Mouse (Mus musculus): ENCODE measurements around the gene Trabd2b. TPM values are rescaled to one million over a fixed set of nuclear protein-coding genes. Genes with fewer than 3 reads are reported as not detected.

Gene Trabd2b
- polyA plus RNA-seq, 1 experiment from 2014 or later, result 1.3 TPM

DNA sequence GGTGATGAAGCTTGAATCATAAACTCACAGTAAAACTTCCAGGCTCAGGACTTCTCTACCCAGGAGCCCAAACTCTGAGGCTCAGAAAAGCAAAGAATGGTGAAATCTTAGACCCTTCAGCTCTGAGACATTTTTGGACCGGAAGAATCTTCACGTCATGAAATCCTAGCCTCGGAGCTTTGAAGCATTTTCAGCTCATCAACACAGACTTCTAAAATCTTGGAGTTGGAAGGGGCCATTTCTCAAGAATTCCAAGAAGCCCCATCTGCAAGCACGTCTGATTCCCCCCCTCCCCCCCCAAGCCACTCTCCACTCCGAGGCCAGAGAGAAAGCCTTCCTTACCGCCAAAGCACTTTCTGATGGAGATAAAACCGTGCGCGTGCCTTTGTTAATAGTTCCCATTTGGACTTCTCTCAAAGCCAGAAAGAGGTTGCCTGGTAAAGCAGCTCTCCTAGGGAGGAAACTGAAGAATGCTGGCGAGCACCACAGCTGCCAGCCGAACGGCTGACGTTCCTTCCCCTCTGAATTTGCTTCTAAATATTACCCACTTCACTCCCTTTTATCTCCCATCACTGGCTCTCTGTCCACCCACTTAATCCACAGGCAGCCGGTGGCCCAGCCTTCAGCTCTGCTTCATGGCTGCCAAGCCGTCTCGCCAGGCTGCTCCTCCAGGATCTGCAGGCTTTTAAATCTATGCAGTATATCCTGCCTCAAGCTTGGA lies 9.6 kb downstream of the Trabd2b start:
- H3K4me3 ChIP-seq (ENCODE audit: low read depth, low read length), result no peak overlapping the region
- H3K4me1 ChIP-seq (replicated peaks; ENCODE audit: control insufficient read depth, insufficient read depth, low read length), result no peaks in the 10 kb centered on the region
- H3K9ac ChIP-seq (ENCODE audit: low read depth, low read length), result no peak overlapping the region
- 49% methylated on average over 16 of the region's 16 CpGs for WGBS
- H3K36me3 ChIP-seq (ENCODE audit: control insufficient read depth, insufficient read depth, low read length), result no peaks in the 10 kb centered on the region
- H3K27ac ChIP-seq (ENCODE audit: low read depth, low read length), result no peak overlapping the region
- no peak overlapping the region for H3K4me2 ChIP-seq
- H3K27me3 ChIP-seq (replicated peaks; ENCODE audit: control insufficient read depth, insufficient read depth, low read length), result peaks cover 3% of the 10 kb centered on the region
- ATAC-seq (replicated peaks; ENCODE audit: low FRiP score) (no peak), DNase-seq (ENCODE audit: low spot score) (no peak)
- no peaks in the 10 kb centered on the region for H3K9me3 ChIP-seq (ENCODE audit: control insufficient read depth, low read length)

DNA sequence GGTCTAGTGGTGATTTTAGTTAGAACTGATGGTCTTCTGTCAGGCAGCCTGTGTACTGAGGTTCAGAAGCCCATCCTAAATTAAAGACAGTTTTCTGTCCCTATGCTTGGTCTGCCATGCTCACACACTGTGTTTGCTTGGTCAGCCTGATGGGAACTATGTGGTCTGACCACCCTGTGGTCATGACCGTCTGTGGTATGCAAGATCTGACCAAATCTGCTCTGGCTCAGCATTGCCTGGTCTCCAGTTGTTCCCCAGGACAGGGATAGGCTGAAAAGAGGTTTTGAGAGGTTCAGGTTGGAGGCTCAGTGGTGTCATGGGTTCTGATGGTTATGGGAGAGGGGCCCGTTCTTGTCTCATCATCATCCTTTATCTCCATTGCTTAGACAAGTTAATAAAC lies 13.6 kb downstream of the Trabd2b start:
- Histone ChIP-seq H3K4me1 (replicated peaks; ENCODE audit: control insufficient read depth, insufficient read depth, low read length) (no peaks in the 10 kb centered on the region), H3K27ac (ENCODE audit: low read depth, low read length) (no peak overlapping the region), H3K4me3 (ENCODE audit: low read depth, low read length) (no peak overlapping the region), H3K36me3 (ENCODE audit: control insufficient read depth, insufficient read depth, low read length) (no peaks in the 10 kb centered on the region), H3K4me2 (no peak overlapping the region), H3K27me3 (replicated peaks; ENCODE audit: control insufficient read depth, insufficient read depth, low read length) (no peaks in the 10 kb centered on the region), H3K9ac (ENCODE audit: low read depth, low read length) (no peak overlapping the region), H3K9me3 (ENCODE audit: control insufficient read depth, low read length) (no peaks in the 10 kb centered on the region)
- no peak for ATAC-seq (replicated peaks; ENCODE audit: low FRiP score)
- DNase-seq (ENCODE audit: low spot score), result no peak
- WGBS, result 58% methylated on average over 2 of the region's 2 CpGs

DNA sequence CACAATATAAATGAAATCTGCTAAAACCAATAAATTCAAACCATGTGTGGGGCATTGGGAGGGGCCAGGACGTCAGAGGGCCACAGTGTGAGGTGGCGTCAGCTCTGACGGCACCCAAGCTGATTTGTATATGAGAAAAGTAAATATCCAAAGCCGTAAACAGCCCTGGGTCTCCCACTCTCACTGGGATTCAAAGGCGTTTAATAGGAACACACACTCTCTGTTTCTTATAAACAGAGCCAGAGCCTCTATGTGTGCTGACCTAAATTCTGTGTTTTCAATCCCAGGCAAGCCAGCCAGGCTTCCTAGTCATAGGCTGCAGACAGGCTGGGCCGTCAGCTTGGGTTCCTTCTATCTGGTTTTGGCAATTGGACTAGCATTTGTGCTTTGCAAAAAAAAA lies 16.6 kb downstream of the Trabd2b start:
- Histone ChIP-seq H3K9me3 (ENCODE audit: control insufficient read depth, low read length) (no peaks in the 10 kb centered on the region), H3K27me3 (replicated peaks; ENCODE audit: control insufficient read depth, insufficient read depth, low read length) (no peaks in the 10 kb centered on the region), H3K9ac (ENCODE audit: low read depth, low read length) (no peak overlapping the region), H3K4me3 (ENCODE audit: low read depth, low read length) (no peak overlapping the region), H3K4me2 (no peak overlapping the region), H3K36me3 (ENCODE audit: control insufficient read depth, insufficient read depth, low read length) (no peaks in the 10 kb centered on the region), H3K27ac (ENCODE audit: low read depth, low read length) (no peak overlapping the region), H3K4me1 (replicated peaks; ENCODE audit: control insufficient read depth, insufficient read depth, low read length) (no peaks in the 10 kb centered on the region)
- no peak for ATAC-seq (replicated peaks; ENCODE audit: low FRiP score)
- DNase-seq (ENCODE audit: low spot score), result no peak
- 51% methylated on average over 6 of the region's 6 CpGs for WGBS

DNA sequence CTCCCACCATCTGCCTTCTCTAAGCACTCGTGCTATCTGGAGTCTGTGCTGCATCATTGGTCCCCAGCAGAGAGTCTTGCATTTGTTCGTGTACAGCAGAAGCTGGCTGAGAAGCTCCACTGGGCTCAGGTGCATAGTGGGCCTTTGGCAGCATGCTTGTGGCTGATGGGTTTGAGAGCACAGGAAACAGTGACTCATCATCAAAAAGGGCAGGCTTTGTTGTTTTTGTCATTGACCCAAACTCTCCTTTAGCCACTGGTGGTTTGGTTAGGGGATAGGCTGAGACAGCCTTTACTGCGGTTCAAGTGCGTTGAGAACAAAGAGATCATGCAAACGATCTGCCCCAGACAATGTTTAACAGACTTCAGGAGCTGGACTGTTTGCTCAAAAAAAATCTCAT lies 19.3 kb downstream of the Trabd2b start:
- Histone ChIP-seq H3K27me3 (replicated peaks; ENCODE audit: control insufficient read depth, insufficient read depth, low read length) (no peaks in the 10 kb centered on the region), H3K9me3 (ENCODE audit: control insufficient read depth, low read length) (no peaks in the 10 kb centered on the region), H3K4me3 (ENCODE audit: low read depth, low read length) (no peak overlapping the region), H3K36me3 (ENCODE audit: control insufficient read depth, insufficient read depth, low read length) (no peaks in the 10 kb centered on the region), H3K4me2 (no peak overlapping the region), H3K4me1 (replicated peaks; ENCODE audit: control insufficient read depth, insufficient read depth, low read length) (no peaks in the 10 kb centered on the region), H3K27ac (ENCODE audit: low read depth, low read length) (no peak overlapping the region), H3K9ac (ENCODE audit: low read depth, low read length) (no peak overlapping the region)
- no peak for ATAC-seq (replicated peaks; ENCODE audit: low FRiP score)
- 53% methylated on average over 5 of the region's 5 CpGs for WGBS
- DNase-seq (ENCODE audit: low spot score), result no peak

DNA sequence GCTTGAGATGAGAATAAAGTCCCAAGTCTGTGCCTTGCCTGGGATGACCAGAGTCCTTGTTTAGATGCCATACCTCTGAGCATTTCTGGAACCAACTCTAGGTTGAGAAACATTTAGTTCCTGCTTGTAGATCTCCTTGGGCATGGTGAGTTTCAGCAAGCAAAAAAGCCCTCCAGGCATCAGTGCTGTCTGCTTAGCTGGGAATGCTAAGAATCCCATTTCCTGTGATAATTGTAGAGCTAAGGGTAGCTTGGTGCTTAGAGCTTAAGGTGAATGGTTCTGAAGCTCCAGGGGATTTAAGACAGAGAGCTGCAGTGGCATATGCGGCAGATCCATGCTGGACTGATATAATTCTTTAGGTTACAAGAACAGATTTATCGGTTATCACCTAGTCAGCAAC lies 26.2 kb downstream of the Trabd2b start:
- no peak for DNase-seq (ENCODE audit: low spot score)

GRCm38 (mm10) chr4:114433440-114433839 lies 26.9 kb downstream of the Trabd2b start:
- no peak overlapping the region for H3K4me3 ChIP-seq (ENCODE audit: low read depth, low read length)
- DNase-seq (ENCODE audit: low spot score) (no peak), ATAC-seq (replicated peaks; ENCODE audit: low FRiP score) (no peak)
- H3K9me3 ChIP-seq (ENCODE audit: control insufficient read depth, low read length), result no peaks in the 10 kb centered on the region
- no peaks in the 10 kb centered on the region for H3K36me3 ChIP-seq (ENCODE audit: control insufficient read depth, insufficient read depth, low read length)
- H3K4me2 ChIP-seq, result no peak overlapping the region
- H3K27ac ChIP-seq (ENCODE audit: low read depth, low read length), result no peak overlapping the region
- no peak overlapping the region for H3K9ac ChIP-seq (ENCODE audit: low read depth, low read length)
- no peaks in the 10 kb centered on the region for H3K27me3 ChIP-seq (replicated peaks; ENCODE audit: control insufficient read depth, insufficient read depth, low read length)
- 83% methylated on average over 1 of the region's 1 CpGs for WGBS
- no peaks in the 10 kb centered on the region for H3K4me1 ChIP-seq (replicated peaks; ENCODE audit: control insufficient read depth, insufficient read depth, low read length)

More for the DNA sequence above, 26.2 kb downstream of the Trabd2b start:
- H3K9ac ChIP-seq (ENCODE audit: low read depth, low read length), result no peak overlapping the region
- H3K4me3 ChIP-seq (ENCODE audit: low read depth, low read length), result no peak overlapping the region
- H3K27me3 ChIP-seq (replicated peaks; ENCODE audit: control insufficient read depth, insufficient read depth, low read length), result no peaks in the 10 kb centered on the region
- H3K4me2 ChIP-seq, result no peak overlapping the region
- ATAC-seq (replicated peaks; ENCODE audit: low FRiP score), result no peak
- H3K36me3 ChIP-seq (ENCODE audit: control insufficient read depth, insufficient read depth, low read length), result no peaks in the 10 kb centered on the region
- no peaks in the 10 kb centered on the region for H3K9me3 ChIP-seq (ENCODE audit: control insufficient read depth, low read length)
- 80% methylated on average over 2 of the region's 2 CpGs for WGBS
- no peak overlapping the region for H3K27ac ChIP-seq (ENCODE audit: low read depth, low read length)
- H3K4me1 ChIP-seq (replicated peaks; ENCODE audit: control insufficient read depth, insufficient read depth, low read length), result no peaks in the 10 kb centered on the region

- Histone ChIP-seq H3K4me1 (replicated peaks; ENCODE audit: control insufficient read depth, insufficient read depth, low read length) (no peaks in the 10 kb centered on the region), H3K9me3 (ENCODE audit: control insufficient read depth, low read length) (no peaks in the 10 kb centered on the region), H3K36me3 (ENCODE audit: control insufficient read depth, insufficient read depth, low read length) (no peaks in the 10 kb centered on the region), H3K4me2 (no peak overlapping the region), H3K9ac (ENCODE audit: low read depth, low read length) (no peak overlapping the region), H3K27me3 (replicated peaks; ENCODE audit: control insufficient read depth, insufficient read depth, low read length) (no peaks in the 10 kb centered on the region), H3K27ac (ENCODE audit: low read depth, low read length) (no peak overlapping the region), H3K4me3 (ENCODE audit: low read depth, low read length) (no peak overlapping the region)
- DNase-seq (ENCODE audit: low spot score) (no peak), ATAC-seq (replicated peaks; ENCODE audit: low FRiP score) (no peak)
- WGBS, result 43% methylated on average over 1 of the region's 1 CpGs
These were observed 28.2 kb downstream of the Trabd2b start for GRCm38 (mm10) chr4:114434766-114435165.

- Histone ChIP-seq H3K36me3 (ENCODE audit: control insufficient read depth, insufficient read depth, low read length) (no peaks in the 10 kb centered on the region), H3K4me2 (no peak overlapping the region), H3K9me3 (ENCODE audit: control insufficient read depth, low read length) (no peaks in the 10 kb centered on the region), H3K4me1 (replicated peaks; ENCODE audit: control insufficient read depth, insufficient read depth, low read length) (no peaks in the 10 kb centered on the region), H3K9ac (ENCODE audit: low read depth, low read length) (no peak overlapping the region), H3K4me3 (ENCODE audit: low read depth, low read length) (no peak overlapping the region), H3K27me3 (replicated peaks; ENCODE audit: control insufficient read depth, insufficient read depth, low read length) (no peaks in the 10 kb centered on the region), H3K27ac (ENCODE audit: low read depth, low read length) (no peak overlapping the region)
- DNase-seq (ENCODE audit: low spot score), result no peak
- 79% methylated on average over 7 of the region's 7 CpGs for WGBS
- ATAC-seq (replicated peaks; ENCODE audit: low FRiP score), result no peak
These were observed 28.9 kb downstream of the Trabd2b start for GRCm38 (mm10) chr4:114435381-114435780.

- Histone ChIP-seq H3K4me3 (ENCODE audit: low read depth, low read length) (no peak overlapping the region), H3K27me3 (replicated peaks; ENCODE audit: control insufficient read depth, insufficient read depth, low read length) (no peaks in the 10 kb centered on the region), H3K4me1 (replicated peaks; ENCODE audit: control insufficient read depth, insufficient read depth, low read length) (no peaks in the 10 kb centered on the region), H3K9me3 (ENCODE audit: control insufficient read depth, low read length) (no peaks in the 10 kb centered on the region), H3K27ac (ENCODE audit: low read depth, low read length) (no peak overlapping the region), H3K36me3 (ENCODE audit: control insufficient read depth, insufficient read depth, low read length) (no peaks in the 10 kb centered on the region), H3K4me2 (no peak overlapping the region), H3K9ac (ENCODE audit: low read depth, low read length) (no peak overlapping the region)
- 42% methylated on average over 2 of the region's 2 CpGs for whole genome bisulfite sequencing
- ATAC-seq (replicated peaks; ENCODE audit: low FRiP score) (no peak), DNase-seq (ENCODE audit: low spot score) (no peak)
These were observed 32.2 kb downstream of the Trabd2b start for GRCm38 (mm10) chr4:114438764-114439163.
